Mouse (Mus musculus) cerebellum, adult 11-12 months (tissue): Measurements from ENCODE around the gene Kti12.

Experiments used
- DNase-seq: peaks from one replicate; pipeline ENCODE4 v3.0.0; 2022

The Kti12 gene

DNA sequence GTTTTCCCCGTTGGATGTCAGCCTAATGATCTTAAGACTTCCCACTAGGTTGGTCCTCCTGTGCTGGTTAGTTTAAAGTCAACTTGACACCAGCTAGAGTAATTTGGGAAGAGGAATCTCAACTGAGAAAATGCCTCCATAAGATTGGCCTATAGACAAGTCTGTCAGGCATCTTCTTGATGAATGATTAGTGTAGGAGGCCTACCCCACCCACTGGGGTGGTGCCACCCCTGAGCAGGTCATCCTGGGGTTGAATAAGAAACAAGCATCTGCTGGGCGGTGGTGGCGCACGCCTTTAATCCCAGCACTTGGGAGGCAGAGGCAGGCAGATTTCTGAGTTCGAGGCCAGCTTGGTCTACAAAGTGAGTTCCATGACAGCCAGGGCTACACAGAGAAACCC lies 26.2 kb downstream of the Kti12 start:
- no peak for DNase-seq

DNA sequence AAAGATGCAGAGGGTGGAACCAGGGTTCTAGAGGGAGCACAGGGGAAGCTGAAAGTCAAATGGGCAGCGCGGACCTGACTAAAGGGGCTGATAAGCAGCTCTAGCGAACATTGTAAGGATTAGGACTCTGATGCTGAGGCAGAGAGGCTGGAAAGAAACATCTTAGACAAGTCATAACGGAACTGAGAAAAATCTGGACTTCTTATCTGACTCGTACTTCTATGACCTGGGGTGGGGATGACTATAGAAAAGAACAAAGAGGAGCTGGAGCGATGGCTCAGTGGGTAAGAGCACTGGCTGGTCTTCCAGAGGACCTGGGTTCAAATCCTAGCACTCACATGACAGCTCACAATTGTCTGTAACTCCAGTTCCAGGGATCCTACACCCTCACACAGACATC lies 30.3 kb downstream of the Kti12 start:
- no peak for DNase-seq

DNA sequence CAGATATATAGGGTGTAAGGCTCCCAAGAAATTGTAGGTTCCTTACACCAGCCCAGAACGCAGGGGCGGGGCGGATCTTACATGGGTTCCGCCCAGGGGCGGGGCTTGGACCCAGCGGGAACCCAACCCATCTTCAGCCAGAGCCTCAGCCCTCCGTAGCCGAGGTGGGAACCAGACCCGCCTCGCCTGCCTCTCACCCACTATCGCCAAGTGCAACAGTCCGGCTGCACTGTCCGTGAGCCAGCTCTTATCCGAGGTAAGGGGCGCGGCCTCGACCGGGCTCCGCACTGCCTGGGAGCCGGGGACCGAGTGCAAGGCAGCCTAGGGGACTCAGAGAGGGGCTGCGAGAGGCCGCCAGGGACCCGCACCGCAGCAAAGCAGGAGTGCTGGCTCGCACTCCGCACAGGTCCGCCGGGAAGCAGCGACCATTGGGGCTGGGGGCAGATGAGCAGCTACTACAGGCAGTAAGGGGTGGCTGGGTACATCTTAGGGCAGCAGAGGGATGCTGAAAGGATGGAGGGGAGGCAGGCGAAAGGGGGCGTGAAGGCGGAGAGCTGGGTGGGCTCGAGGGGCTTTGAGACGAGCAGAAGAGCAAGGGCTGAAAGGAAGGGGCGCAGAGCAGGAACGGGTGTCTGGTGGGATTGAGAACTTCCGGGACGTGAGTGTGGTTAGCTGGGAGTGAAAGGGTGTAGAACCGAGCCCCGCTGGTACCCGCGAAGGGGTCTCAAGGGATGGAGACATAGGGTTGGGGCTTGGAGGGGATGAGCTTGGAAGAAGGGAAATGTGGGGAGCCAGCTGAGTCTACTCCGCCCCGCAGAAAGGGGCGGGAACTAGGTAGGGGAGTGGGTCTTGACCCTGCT lies 31.6 kb downstream of the Kti12 start, which contains the start of gene Rab3b:
Gene Rab3b (plus strand): TSS at position 101 of the 860 bp plus-strand sequence.
- DNase-seq = peak; percentile 11

DNA sequence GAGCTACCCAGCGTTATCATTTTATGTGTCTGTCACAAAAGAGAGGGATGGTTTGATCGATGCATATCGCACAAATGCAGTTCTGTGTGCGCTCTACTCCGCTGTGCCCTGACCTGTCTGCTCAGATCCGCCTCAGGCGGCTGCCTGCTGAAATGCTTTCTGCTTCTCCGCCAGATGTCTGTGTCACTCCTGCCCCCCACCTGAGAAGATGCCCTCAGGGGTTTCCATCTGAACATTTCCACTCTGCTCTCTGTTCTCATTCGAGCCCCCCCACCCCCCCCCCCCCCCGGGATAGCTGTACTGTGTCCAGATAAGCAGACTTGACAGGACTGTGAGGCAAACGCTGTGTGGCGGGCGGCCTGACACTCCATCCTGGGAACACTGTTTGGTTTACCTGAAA lies 36.2 kb downstream of the Kti12 start:
- DNase-seq = no peak

DNA sequence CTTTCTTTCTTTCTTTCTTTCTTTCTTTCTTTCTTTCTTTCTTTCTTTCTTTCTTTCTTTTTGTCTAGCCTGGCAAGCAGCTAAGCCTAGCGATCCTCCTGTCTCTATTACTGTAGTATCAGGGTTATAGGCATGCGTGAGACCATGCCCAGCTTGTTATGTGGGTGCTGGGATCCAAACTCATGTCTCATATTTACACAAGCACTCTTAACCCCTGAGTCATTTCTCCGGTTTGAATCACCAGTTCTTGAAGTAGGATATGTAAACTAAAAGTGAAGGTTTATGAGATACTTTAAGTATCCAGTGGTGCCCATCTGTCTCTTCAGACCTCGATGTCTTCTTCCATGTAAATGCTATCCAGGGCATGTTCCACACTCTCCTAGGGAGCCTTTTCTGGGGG lies 39.9 kb downstream of the Kti12 start:
- DNase-seq = no peak

DNA sequence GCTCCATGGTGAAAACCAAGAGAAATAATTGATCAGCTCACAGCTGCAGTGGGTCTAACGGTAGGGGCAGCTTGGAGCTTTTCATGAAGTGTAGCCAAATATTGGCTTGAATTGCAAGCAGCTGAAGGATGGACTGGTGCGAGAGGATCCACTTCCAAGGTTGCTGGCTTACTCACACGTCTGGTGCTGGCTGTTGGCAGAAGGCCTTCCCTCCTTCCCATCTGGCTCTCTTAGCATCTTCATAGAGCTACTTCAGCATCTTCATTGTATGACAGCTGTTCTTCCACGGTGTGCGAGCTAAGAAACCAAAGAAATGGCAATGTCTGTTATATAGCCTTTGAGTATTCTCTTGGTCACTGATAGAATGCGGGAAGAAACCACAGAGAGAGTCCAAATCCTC lies 43.3 kb downstream of the Kti12 start:
- DNase-seq = no peak
